Mouse (Mus musculus): ENCODE results near the gene Zmiz1.

DNA sequence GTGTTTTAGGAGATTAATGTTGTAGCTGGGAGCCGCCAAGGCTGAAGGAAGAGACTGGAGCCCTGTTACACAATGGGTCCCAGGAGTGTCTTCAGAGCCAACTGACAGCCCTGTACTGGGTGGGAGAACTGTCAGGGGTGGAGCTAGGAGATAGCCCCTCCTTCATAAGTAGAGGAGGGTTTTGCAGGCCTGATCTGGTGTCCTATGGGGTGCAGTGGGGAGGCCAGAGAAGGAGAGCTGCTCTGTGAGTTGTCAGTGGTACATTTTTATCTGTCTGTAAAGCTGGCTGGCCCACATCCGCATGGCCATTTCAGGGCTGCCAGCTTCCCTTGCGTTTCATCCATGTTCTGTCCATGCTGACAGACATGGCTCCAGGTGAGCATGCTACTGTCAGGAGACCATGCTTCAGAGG lies 20.9 kb downstream of the Zmiz1 start:
- TF ChIP-seq CTCF (IDR thresholded peaks at IDR 0.05) (no peak), EP300 (IDR thresholded peaks at IDR 0.05) (no peak)
